Mouse (Mus musculus) thymus, postnatal 14 days (tissue): ENCODE measurements around the gene Cd3g.
"Not testable (repeated sequence)": the region's sequence is repeated elsewhere in the genome, so short reads cannot be mapped to it uniquely, and the experiment has no call there.

Experiments used
- DNase-seq: peaks from one replicate; pipeline ENCODE4 v3.0.0; 2021

The Cd3g gene

GRCm38 (mm10) chr9:44983001-44983400, 2.8 kb upstream of the Cd3g start:
- no peak for DNase-seq

GRCm38 (mm10) chr9:44982531-44982930, 2.3 kb upstream of the Cd3g start:
- DNase-seq: peak; percentile 59

- no peak for DNase-seq
Observed at GRCm38 (mm10) chr9:44982081-44982480, 1.9 kb upstream of the Cd3g start.

- DNase-seq: peak; percentile 79
Observed at GRCm38 (mm10) chr9:44981676-44982075, 1.4 kb upstream of the Cd3g start, which contains the start of gene Cd3d. Gene Cd3d, plus strand, starts transcription at chr9:44981786.

- DNase-seq: no peak
Observed at GRCm38 (mm10) chr9:44981104-44981503, 873 bp upstream of the Cd3g start.

GRCm38 (mm10) chr9:44979806-44980205, 425 bp downstream of the Cd3g start:
- peak; percentile 59 for DNase-seq

- DNase-seq: no peak
Observed at GRCm38 (mm10) chr9:44977813-44978212, 2.4 kb downstream of the Cd3g start.

GRCm38 (mm10) chr9:44969450-44969849, 10.8 kb downstream of the Cd3g start:
- DNase-seq: peak; percentile 53

- DNase-seq: not testable (repeated sequence)
Observed at GRCm38 (mm10) chr9:44967763-44968162, 12.5 kb downstream of the Cd3g start.

GRCm38 (mm10) chr9:44966815-44967242, 13.4 kb downstream of the Cd3g start:
- DNase-seq: peak; percentile 89

GRCm38 (mm10) chr9:44965833-44966466, 14.3 kb downstream of the Cd3g start:
- DNase-seq: no peak

GRCm38 (mm10) chr9:44965126-44965832, 15.0 kb downstream of the Cd3g start, which contains the start of gene Ube4a:
Gene Ube4a, minus strand, starts transcription at chr9:44965600.
- peak; percentile 99 for DNase-seq

GRCm38 (mm10) chr9:44954432-44954831, 25.8 kb downstream of the Cd3g start:
- peak; percentile 59 for DNase-seq

GRCm38 (mm10) chr9:44947836-44948235, 32.4 kb downstream of the Cd3g start:
- no peak for DNase-seq

- DNase-seq: no peak
Observed at GRCm38 (mm10) chr9:44946185-44946695, 34.0 kb downstream of the Cd3g start.

- no peak for DNase-seq
Observed at GRCm38 (mm10) chr9:44942421-44942820, 37.8 kb downstream of the Cd3g start.

GRCm38 (mm10) chr9:44941756-44942155, 38.5 kb downstream of the Cd3g start:
- no peak for DNase-seq

- no peak for DNase-seq
Observed at GRCm38 (mm10) chr9:44921543-44921942, 58.7 kb downstream of the Cd3g start.

- DNase-seq: no peak
Observed at GRCm38 (mm10) chr9:44921123-44921468, 59.1 kb downstream of the Cd3g start.

GRCm38 (mm10) chr9:44920374-44921122, 59.7 kb downstream of the Cd3g start, which contains the start of gene Atp5l:
Gene Atp5l, minus strand, starts transcription at chr9:44920742.
- DNase-seq: peak; percentile 88

GRCm38 (mm10) chr9:44919606-44920005, 60.6 kb downstream of the Cd3g start:
- no peak for DNase-seq
